Mouse (Mus musculus): ENCODE measurements at regions not wholly inside any gene's neighbourhood (a gene's known extent, or its start where the extent isn't known, plus 50 kb on each side); places are given as distances from the start of the nearest gene placed in this dataset.

DNA sequence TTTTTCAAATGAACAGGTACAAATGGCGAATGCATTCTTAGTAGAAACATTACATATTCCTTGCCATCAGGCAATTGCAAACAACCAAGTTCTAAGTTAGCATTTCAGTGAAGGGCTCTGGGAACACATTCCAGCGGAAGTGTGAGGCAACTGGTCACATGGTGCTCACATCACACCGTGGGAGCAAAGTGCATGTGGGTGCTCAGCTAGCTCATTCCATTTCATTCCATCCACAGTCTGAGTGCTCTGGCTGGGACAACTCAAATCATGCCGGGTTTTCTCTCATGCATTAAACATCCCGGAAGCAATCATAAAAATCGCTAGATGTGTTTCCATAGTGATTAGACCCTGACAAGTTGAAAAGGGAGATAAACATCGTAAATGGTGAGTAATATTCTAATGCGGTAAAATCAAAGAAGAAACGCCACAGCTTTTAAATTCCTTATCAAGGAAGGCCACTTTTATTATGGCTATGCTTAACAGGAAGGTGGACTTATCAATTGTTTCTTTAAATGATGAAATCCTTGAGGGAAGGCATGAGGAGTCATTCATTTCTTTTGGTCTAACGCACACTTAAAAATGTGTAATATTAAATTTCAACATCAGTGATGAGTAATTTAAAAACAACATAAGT, 104.1 kb downstream of the Rassf9 start:
- Histone ChIP-seq H3K9ac (ENCODE audit: low read depth, low read length) (no peak overlapping the region), H3K4me1 (ENCODE audit: control insufficient read depth, insufficient read depth, low read length) (no peaks in the 10 kb centered on the region), H3K4me2 (replicated peaks; ENCODE audit: low read depth, low read length) (no peak overlapping the region), H3K4me3 (ENCODE audit: low read length) (no peak overlapping the region), H3K27ac (ENCODE audit: low read depth, low read length) (no peak overlapping the region), H3K27me3 (ENCODE audit: control insufficient read depth, insufficient read depth, low read length) (no peaks in the 10 kb centered on the region), H3K9me3 (ENCODE audit: control insufficient read depth, low read length) (no peaks in the 10 kb centered on the region), H3K36me3 (ENCODE audit: control insufficient read depth, insufficient read depth, low read length) (no peaks in the 10 kb centered on the region)
- ATAC-seq (ENCODE audit: low FRiP score, low TSS enrichment), result no peak
- 73% methylated on average over 10 of the region's 10 CpGs for WGBS
